Mouse (Mus musculus) forebrain, embryonic 12.5 days (tissue): ENCODE data around the gene Gpr34. TPM values are rescaled to one million over a fixed set of nuclear protein-coding genes. Genes with fewer than 3 reads are reported as not detected.

Experiments used
- ATAC-seq: fragments of 200-750 bp; cut with Nextera tagmentation; 2 replicates; pipeline ENCODE4 v1.8.0; 2017; ENCODE audit warnings: moderate TSS enrichment; ENCODE audit not compliant: low FRiP score
- H3K27ac ChIP-seq: fragments of 300-500 bp; sonication (generic); 2 replicates; pipeline ENCODE4 v1.5.1; 2016; ENCODE audit warnings: mild to moderate bottlenecking
- H3K27me3 ChIP-seq: fragments of 300-500 bp; sonication (generic); 2 replicates; pipeline ENCODE4 v1.6.1; 2016; ENCODE audit warnings: mild to moderate bottlenecking
- H3K36me3 ChIP-seq: fragments of 300-500 bp; sonication (generic); replicated peaks from 2 replicates; pipeline ENCODE4 v1.6.1; 2016; ENCODE audit warnings: mild to moderate bottlenecking
- H3K4me1 ChIP-seq: fragments of 300-500 bp; sonication (generic); 2 replicates; pipeline ENCODE4 v1.6.1; 2016
- H3K4me2 ChIP-seq: fragments of 300-500 bp; sonication (generic); 2 replicates; pipeline ENCODE4 v1.6.1; 2016; ENCODE audit warnings: mild to moderate bottlenecking, moderate library complexity
- H3K4me3 ChIP-seq: fragments of 300-500 bp; sonication (generic); replicated peaks from 2 replicates; pipeline ENCODE4 v1.5.1; 2016; ENCODE audit warnings: mild to moderate bottlenecking
- H3K9ac ChIP-seq: fragments of 300-500 bp; sonication (generic); 2 replicates; pipeline ENCODE4 v1.6.1; 2016; ENCODE audit warnings: mild to moderate bottlenecking
- H3K9me3 ChIP-seq: fragments of 300-500 bp; sonication (generic); 2 replicates; pipeline ENCODE4 v1.6.1; 2016
- WGBS: fragments of 180-500 bp; shearing (Covaris S2); methylation state at CpG from one replicate; pipeline ENCODE4 v1.1.7; 2016; 5-methylcytosine and 5-hydroxymethylcytosine counted together
- polyA plus RNA-seq: library from polyadenylated mRNA; unstranded; fragments of >200 nt; fragmentation: Nextera tagmentation; extraction: Ambion mirVana; gene quantifications from 2 replicates; pipeline ENCODE4 v1.2.1, GENCODE M21; 2016

Gpr34 gene
- 1.6 and 2.3 TPM in 2 replicates for polyA plus RNA-seq

DNA sequence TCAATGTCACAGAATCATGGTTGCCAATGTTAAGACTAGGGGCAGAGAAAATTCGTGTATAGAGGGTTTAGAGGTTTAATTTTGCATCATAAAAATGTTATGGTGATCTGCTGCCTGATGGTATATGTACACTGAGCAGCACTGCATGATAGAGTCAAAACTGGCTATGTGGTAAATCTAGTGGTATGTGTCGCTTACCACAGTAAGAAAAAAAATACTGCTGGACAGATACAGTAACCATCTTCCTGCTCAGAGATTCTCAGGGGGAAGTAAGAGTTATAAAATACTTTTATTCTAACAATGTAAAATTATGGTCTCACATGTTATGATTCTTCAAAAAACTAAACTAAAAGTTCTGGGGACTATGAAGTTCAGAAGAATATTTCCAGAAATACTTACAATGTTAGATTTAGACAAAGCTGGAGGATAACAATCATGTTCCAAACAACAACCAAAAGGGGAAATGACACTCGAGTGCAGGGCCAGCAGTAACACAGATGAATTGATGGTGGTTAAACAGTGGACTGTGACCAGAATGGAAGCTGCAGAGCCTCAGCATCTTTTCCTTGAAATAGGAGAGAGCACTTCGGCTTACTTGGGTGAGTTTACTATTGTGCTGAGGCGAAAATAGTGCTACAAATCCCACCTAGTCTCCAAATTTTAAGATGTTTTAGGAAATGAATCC is at the start of gene Gpr34:
TSS of gene Gpr34 (plus strand) at position 491 of the 685 bp plus-strand sequence.
- Histone ChIP-seq H3K4me2 (no peak within 1 kb of the TSS), H3K4me1 (no peaks in the 10 kb centered on the region), H3K36me3 (no peaks in the 10 kb centered on the region), H3K27ac (no peak within 1 kb of the TSS), H3K27me3 (no peaks in the 10 kb centered on the region), H3K9me3 (no peaks in the 10 kb centered on the region), H3K9ac (no peak within 1 kb of the TSS), H3K4me3 (no peak within 1 kb of the TSS)
- ATAC-seq = no peak
- WGBS = 79% methylated on average over 5 of the region's 5 CpGs

DNA sequence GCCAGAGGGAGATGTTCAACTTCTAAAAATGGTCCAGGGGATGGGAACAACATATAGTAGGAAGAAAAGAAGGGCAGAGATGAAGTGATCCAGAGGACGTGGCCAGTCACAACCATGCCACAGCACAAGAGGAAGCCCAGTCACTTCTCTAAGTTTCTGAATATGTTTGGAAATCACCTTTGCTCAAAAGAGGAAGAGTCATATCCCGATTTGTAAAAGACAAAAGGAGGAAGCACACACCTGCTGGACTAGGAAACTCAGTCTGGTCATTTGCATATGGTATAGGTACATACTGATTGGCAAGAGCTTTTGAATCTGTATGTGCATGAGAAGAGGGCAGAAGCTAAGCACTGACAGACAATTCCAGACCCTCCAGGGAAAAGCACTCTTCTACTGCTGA is 32.5 kb upstream of the Gpr34 start:
- no peak overlapping the region for H3K4me3 ChIP-seq
- 79% methylated on average over 2 of the region's 2 CpGs for WGBS
- H3K4me1 ChIP-seq = no peaks in the 10 kb centered on the region
- no peaks in the 10 kb centered on the region for H3K27me3 ChIP-seq
- no peak overlapping the region for H3K9ac ChIP-seq
- H3K9me3 ChIP-seq = no peaks in the 10 kb centered on the region
- H3K36me3 ChIP-seq = no peaks in the 10 kb centered on the region
- no peak overlapping the region for H3K27ac ChIP-seq
- ATAC-seq = no peak
- no peak overlapping the region for H3K4me2 ChIP-seq

DNA sequence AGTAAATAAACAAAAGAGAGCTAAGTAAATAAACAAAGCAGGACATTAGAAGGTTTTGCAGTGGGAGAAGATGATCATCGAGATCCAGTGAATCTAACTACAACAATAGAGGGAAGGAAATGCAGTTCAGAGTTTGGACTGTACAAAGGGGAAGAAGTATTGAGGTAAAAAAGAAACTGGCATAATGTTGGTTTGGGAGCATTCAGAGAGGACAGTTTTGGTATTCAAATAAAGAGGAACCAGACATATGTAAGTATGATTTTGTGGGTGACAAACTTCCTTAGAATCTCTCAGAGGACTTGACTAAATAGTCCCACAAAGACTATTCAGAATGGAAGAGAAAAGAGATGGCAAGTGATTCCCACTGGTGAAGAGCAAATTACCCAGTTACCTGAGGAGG is 31.9 kb upstream of the Gpr34 start:
- no peak overlapping the region for H3K4me2 ChIP-seq
- WGBS = 93% methylated on average over 1 of the region's 1 CpGs
- no peak for ATAC-seq
- H3K9me3 ChIP-seq = no peaks in the 10 kb centered on the region
- H3K4me1 ChIP-seq = no peaks in the 10 kb centered on the region
- no peak overlapping the region for H3K4me3 ChIP-seq
- no peak overlapping the region for H3K9ac ChIP-seq
- H3K27me3 ChIP-seq = no peaks in the 10 kb centered on the region
- no peaks in the 10 kb centered on the region for H3K36me3 ChIP-seq
- no peak overlapping the region for H3K27ac ChIP-seq

DNA sequence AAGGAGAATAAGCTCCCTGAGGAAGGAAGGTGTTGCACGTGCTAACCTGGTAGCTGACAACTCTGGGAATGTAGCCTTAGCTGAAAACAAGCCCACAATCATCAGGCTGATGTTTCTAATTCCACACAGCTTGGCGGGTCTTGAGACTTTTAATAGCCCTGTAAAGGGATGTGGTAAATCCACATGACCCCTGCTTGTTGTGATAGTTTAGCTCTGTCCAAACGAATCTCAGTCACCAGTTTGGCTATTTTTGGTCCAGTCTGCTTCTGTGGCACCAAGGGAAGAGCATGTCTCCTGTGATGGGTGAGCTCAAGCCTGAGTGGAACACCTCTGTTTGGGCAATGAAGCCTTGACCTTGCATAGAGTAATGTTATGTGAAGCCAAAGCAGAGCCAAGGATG is 25.1 kb upstream of the Gpr34 start:
- H3K36me3 ChIP-seq = no peaks in the 10 kb centered on the region
- H3K4me1 ChIP-seq = no peaks in the 10 kb centered on the region
- H3K9me3 ChIP-seq = no peaks in the 10 kb centered on the region
- no peak overlapping the region for H3K9ac ChIP-seq
- H3K4me3 ChIP-seq = no peak overlapping the region
- H3K4me2 ChIP-seq = no peak overlapping the region
- WGBS = 71% methylated on average over 3 of the region's 3 CpGs
- no peak for ATAC-seq
- H3K27ac ChIP-seq = no peak overlapping the region
- H3K27me3 ChIP-seq = no peaks in the 10 kb centered on the region

DNA sequence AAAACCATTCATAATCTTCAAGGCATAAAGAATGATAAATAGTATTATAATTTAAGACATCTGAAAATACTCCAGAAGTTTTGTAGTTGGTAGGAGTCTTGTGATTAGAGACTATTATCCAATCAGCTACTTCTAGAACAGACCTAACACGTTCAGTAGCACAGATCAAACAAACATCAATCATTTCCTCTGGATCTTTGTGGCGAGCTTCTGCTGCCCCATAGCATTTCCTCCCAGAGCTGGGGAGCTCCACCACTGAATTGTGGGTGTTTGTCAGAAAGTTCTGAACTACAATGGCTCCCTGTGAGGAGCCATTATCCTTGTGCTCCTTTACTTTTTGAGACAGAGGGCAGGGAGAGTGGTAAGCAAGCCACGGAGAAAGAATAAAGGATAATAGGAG is 24.1 kb upstream of the Gpr34 start:
- H3K27me3 ChIP-seq = no peaks in the 10 kb centered on the region
- H3K9ac ChIP-seq = no peak overlapping the region
- 44% methylated on average over 3 of the region's 3 CpGs for WGBS
- no peaks in the 10 kb centered on the region for H3K4me1 ChIP-seq
- no peak overlapping the region for H3K27ac ChIP-seq
- ATAC-seq = no peak
- no peaks in the 10 kb centered on the region for H3K36me3 ChIP-seq
- H3K4me3 ChIP-seq = no peak overlapping the region
- no peaks in the 10 kb centered on the region for H3K9me3 ChIP-seq
- no peak overlapping the region for H3K4me2 ChIP-seq

DNA sequence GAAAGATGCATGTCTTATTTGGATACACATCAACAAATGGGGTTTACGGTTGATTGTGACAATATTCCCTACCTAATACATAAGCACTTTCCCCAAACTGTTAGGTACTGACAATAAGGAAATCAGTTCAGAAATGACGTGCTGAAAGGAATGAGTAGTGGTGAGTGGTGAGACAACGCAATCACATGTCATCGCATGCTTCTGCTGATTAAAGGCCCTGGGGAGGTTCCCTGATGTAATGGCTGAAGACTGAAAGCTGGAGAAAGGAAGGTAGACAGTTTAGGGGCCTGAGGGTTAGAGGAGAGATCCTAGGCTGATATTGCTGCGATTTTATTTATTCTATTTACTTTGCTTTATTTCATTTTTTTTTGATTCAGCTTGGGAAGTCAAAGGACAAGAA is 20.8 kb upstream of the Gpr34 start:
- no peak overlapping the region for H3K4me2 ChIP-seq
- no peak for ATAC-seq
- no peaks in the 10 kb centered on the region for H3K9me3 ChIP-seq
- no peaks in the 10 kb centered on the region for H3K27me3 ChIP-seq
- no peak overlapping the region for H3K27ac ChIP-seq
- 93% methylated on average over 5 of the region's 5 CpGs for WGBS
- H3K4me1 ChIP-seq = no peaks in the 10 kb centered on the region
- no peak overlapping the region for H3K4me3 ChIP-seq
- H3K9ac ChIP-seq = no peak overlapping the region
- H3K36me3 ChIP-seq = no peaks in the 10 kb centered on the region; the same call in 1 of the 2 replicates

DNA sequence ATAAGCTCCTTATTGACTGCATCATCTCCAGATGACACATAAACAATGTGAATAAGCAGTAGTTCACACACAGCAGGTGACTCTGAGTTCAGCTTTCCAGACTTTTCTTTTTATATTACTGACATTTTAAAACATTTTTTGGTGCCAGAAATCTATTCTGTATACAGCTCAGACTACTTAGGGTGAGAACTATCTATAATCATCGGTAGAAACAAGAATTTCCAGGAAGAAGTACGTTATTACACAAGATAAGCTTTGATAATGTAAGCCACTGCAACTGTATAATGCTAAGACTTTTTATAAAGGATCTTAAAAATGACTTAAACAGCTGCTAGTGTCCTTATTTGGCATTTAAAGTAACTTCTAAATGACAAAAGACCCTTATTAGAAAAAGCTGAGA is 19.8 kb upstream of the Gpr34 start:
- WGBS = 78% methylated on average over 2 of the region's 2 CpGs
- H3K9ac ChIP-seq = no peak overlapping the region
- no peak overlapping the region for H3K4me2 ChIP-seq
- no peaks in the 10 kb centered on the region for H3K9me3 ChIP-seq
- ATAC-seq = no peak
- H3K27ac ChIP-seq = no peak overlapping the region
- H3K4me1 ChIP-seq = no peaks in the 10 kb centered on the region
- no peaks in the 10 kb centered on the region; the same call in 1 of the 2 replicates for H3K36me3 ChIP-seq
- H3K27me3 ChIP-seq = no peaks in the 10 kb centered on the region
- H3K4me3 ChIP-seq = no peak overlapping the region

DNA sequence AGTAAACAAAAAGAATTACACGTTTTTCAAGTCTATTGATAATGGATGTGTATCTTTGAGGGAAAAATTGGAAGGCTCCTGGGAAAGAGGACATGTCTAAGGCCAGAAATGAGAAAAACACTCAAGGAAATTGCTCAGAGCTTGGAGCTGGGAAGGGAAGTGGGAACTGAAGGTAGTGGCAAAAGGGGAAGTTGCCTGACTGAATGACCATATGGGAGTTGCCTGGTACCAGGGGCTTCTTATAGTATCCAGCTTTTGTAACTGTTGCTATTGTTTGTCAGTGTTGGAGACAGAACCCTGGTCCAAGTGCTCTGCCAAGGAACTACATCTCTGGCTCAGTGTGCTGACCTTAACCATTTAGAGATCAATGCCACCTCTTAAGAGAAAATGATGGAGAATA is 15.2 kb upstream of the Gpr34 start:
- no peaks in the 10 kb centered on the region for H3K27me3 ChIP-seq
- H3K4me3 ChIP-seq = no peak overlapping the region
- no peaks in the 10 kb centered on the region for H3K9me3 ChIP-seq
- no peak overlapping the region for H3K9ac ChIP-seq
- no peak for ATAC-seq
- no peak overlapping the region for H3K27ac ChIP-seq
- WGBS = 77% methylated on average over 1 of the region's 1 CpGs
- H3K36me3 ChIP-seq = no peaks in the 10 kb centered on the region; the same call in 1 of the 2 replicates
- no peak overlapping the region for H3K4me2 ChIP-seq
- H3K4me1 ChIP-seq = no peaks in the 10 kb centered on the region

DNA sequence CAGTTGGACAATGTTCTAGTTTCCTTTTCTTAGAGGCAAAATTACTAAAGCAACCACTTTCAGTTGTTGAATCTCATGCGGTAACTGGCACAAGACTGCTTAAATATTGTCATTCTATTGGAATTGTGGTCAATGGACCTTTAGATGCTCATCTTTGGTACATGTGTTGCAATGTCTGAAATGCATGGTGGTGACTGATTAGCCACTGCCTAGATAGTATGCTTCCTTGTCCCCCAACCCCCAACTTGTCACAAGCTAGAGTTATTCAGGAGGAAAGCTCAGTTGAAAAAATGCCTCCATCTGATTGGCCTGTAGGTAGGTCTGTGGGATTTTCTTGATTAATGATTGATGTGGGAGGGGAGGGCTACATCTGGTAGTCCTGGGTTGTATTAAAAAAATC is 14.6 kb upstream of the Gpr34 start:
- H3K36me3 ChIP-seq = no peaks in the 10 kb centered on the region; the same call in 1 of the 2 replicates
- no peaks in the 10 kb centered on the region for H3K4me1 ChIP-seq
- H3K9me3 ChIP-seq = no peaks in the 10 kb centered on the region
- H3K27me3 ChIP-seq = no peaks in the 10 kb centered on the region
- WGBS = 95% methylated on average over 1 of the region's 1 CpGs
- H3K27ac ChIP-seq = no peak overlapping the region
- H3K4me3 ChIP-seq = no peak overlapping the region
- ATAC-seq = no peak
- H3K9ac ChIP-seq = no peak overlapping the region
- H3K4me2 ChIP-seq = no peak overlapping the region

DNA sequence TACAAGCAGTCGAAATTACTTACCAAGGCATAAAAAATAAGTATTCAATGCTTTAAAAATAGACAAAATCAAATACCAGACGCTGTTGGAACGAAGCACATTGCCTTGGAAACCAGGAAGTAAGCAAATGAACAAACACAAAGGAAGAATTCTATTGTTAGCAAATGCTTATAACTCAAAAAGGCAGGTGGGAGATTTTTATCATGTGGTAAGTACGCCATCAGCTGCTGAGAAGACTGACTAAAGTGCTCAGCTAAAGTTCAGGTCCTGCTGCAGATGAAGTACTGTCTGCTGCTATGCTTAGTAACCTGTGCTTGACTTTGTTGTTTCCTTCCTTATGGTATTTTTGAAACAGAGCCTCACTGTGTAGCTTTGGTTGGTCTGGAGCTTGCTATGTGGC is 13.4 kb upstream of the Gpr34 start:
- no peak overlapping the region for H3K9ac ChIP-seq
- H3K27ac ChIP-seq = no peak overlapping the region
- WGBS = 81% methylated on average over 4 of the region's 4 CpGs
- H3K4me3 ChIP-seq = no peak overlapping the region
- ATAC-seq = no peak
- no peaks in the 10 kb centered on the region for H3K36me3 ChIP-seq
- no peak overlapping the region for H3K4me2 ChIP-seq
- no peaks in the 10 kb centered on the region for H3K9me3 ChIP-seq
- no peaks in the 10 kb centered on the region for H3K27me3 ChIP-seq
- no peaks in the 10 kb centered on the region for H3K4me1 ChIP-seq

DNA sequence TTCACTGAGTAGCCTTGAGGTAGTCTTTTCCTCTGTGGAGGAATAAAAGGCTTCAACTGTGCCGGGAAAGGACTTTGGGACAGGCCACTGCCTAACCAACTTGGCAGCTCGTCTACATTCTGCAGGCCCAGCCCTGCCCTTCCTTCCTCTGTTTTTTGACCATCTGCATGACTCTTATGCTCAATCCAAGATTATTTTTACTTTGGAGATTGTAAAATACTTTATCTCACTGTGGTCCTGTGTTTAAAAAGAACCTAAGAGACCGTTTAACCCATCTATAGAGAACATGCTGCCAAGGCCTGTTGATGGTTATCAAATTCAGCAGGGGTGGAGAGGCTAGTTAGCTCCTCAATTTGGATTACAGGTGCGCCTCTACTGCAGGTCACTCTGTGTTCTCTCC is 10.4 kb upstream of the Gpr34 start:
- H3K27me3 ChIP-seq = no peaks in the 10 kb centered on the region
- WGBS = 94% methylated on average over 4 of the region's 4 CpGs

DNA sequence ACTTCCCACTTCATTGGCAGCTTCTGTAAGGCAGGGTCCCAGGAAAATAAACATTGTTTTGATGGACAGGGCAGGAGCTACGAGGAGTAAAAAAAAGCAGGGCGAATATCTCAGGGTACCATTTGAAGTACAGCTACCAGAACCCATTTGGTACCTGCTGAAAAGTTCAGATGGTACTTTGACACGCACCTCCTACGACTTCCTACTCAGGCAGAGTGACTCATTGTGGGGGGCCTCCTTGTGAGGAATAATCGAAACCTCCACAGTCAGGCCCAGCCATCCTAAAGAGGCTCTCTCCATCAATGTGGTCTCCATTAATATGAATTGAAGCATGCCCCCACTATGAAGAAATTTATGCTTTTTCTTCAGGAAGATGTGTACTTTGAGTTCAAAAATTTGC is 9.2 kb upstream of the Gpr34 start:
- Histone ChIP-seq H3K36me3 (no peaks in the 10 kb centered on the region), H3K9me3 (no peaks in the 10 kb centered on the region), H3K27me3 (no peaks in the 10 kb centered on the region), H3K27ac (no peak overlapping the region), H3K4me3 (no peak overlapping the region), H3K9ac (no peak overlapping the region), H3K4me2 (no peak overlapping the region), H3K4me1 (no peaks in the 10 kb centered on the region)
- 90% methylated on average over 5 of the region's 5 CpGs for WGBS
- no peak for ATAC-seq

More for the DNA sequence above, 10.4 kb upstream of the Gpr34 start:
- Histone ChIP-seq H3K4me3 (no peak overlapping the region), H3K36me3 (no peaks in the 10 kb centered on the region), H3K4me1 (no peaks in the 10 kb centered on the region), H3K9ac (no peak overlapping the region), H3K4me2 (no peak overlapping the region), H3K9me3 (no peaks in the 10 kb centered on the region), H3K27ac (no peak overlapping the region)
- no peak for ATAC-seq

DNA sequence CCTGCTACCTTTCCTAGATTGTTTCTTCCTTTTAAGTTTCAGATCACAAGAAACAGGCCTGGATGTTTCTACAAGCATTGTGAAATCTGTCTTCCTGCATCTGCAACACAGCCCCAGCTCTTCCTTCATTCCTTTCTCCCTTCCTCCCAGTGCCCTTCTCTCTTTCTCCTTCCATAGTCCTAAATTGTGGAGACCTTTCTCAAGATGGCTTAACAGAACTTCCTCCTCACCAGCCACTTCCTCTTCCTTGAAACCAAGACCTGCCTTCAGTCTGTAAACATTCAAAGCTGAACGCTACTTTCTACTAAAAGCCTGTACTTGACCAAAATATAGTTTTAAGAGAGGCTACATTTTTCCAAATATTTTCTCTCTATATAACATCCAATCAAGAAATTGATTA is 4.5 kb downstream of the Gpr34 start:
- Histone ChIP-seq H3K27ac (no peak overlapping the region), H3K9me3 (no peaks in the 10 kb centered on the region), H3K4me2 (no peak overlapping the region), H3K4me1 (no peaks in the 10 kb centered on the region), H3K36me3 (no peaks in the 10 kb centered on the region), H3K9ac (no peak overlapping the region), H3K4me3 (no peak overlapping the region), H3K27me3 (no peaks in the 10 kb centered on the region)
- ATAC-seq = no peak
- 91% methylated on average over 1 of the region's 1 CpGs for WGBS
